Mouse (Mus musculus) stomach, postnatal 0 days (tissue): ENCODE results near the gene Aff4.
"Not testable (repeated sequence)": the region's sequence is repeated elsewhere in the genome, so short reads cannot be mapped to it uniquely, and the experiment has no call there.

Experiments
- CTCF ChIP-seq: IDR thresholded peaks from 2 replicates; pipeline ENCODE4 v1.5.1; 2016; ENCODE audit warnings: antibody characterized with exemption, low read depth, mild to moderate bottlenecking, moderate library complexity
- EP300 ChIP-seq: optimal IDR thresholded peaks from 2 replicates; pipeline ENCODE3; 2016; ENCODE audit warnings: antibody characterized with exemption

DNA sequence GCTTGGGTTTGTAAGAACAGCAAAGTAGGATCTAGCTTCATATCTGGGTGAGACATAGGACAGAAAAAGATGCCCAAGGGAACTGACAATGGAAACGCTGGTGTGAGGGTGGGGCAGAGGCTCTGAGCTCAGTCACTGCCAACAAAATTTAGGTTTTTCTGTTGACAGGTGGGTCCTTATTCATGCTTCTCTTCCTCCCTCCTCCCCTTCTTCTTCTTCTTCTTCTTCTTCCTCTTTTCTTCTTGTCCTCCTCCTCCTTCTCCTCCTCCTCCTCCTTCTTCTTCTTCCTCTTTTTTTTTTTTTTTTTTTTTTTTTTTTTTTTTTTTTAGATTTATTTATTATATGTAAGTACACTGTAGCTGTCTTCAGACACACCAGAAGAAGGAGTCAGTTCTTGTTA, 37.8 kb upstream of the Aff4 start:
- TF ChIP-seq CTCF, EP300: not testable (repeated sequence)
